Mouse (Mus musculus): ENCODE measurements at regions not wholly inside any gene's neighbourhood (a gene's known extent, or its start where the extent isn't known, plus 50 kb on each side); places are given as distances from the start of the nearest gene placed in this dataset.

DNA sequence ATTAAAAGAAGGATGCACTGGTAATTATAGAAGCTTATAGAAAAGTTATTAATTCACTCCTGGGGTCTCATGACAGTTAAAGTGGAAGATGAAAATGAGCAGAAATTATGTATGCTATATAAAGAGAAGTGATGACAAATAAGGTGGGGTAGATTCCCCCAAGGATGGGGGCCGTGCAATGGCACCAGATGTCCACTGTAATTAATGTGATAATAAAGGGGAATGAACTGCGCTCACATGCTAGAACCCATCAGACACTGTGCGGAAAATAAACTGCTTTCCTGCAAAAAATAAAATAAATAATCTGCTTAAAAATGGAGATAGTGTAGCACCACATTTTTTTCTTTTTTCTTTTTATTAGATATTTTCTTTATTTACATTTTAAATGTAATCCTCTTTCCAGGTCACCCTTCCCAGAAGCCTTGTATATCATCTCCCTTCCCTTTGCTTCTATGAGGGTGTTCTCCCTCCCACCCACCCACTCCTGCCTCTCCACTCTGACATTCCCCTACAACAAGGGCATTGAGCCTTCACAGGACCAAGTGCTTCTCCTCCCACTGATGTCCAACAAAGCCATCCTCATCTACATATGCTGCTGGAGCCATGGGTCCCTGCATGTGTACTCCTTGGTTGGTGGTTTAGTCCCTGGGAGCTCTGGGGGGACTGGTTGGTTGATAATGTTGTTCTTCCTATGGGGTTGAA lies 934.0 kb upstream of the Pcdh20 start:
- WGBS = 49% methylated on average over 3 of the region's 3 CpGs
- Histone ChIP-seq H3K9ac (replicated peaks; ENCODE audit: low read length) (no peak overlapping the region), H3K4me3 (ENCODE audit: low read length) (no peak overlapping the region), H3K9me3 (ENCODE audit: low read length) (no peaks in the 10 kb centered on the region), H3K4me2 (ENCODE audit: low read depth, low read length) (no peak overlapping the region), H3K4me1 (ENCODE audit: insufficient read depth, low read length) (no peaks in the 10 kb centered on the region), H3K27ac (no peak overlapping the region), H3K36me3 (ENCODE audit: insufficient read depth, low read length) (no peaks in the 10 kb centered on the region), H3K27me3 (ENCODE audit: insufficient read depth, low read length) (no peaks in the 10 kb centered on the region)
- ATAC-seq (no peak), DNase-seq (ENCODE audit: low spot score) (no peak)
- no peak for TF ChIP-seq CTCF (IDR thresholded peaks at IDR 0.05; ENCODE audit: low read depth)

DNA sequence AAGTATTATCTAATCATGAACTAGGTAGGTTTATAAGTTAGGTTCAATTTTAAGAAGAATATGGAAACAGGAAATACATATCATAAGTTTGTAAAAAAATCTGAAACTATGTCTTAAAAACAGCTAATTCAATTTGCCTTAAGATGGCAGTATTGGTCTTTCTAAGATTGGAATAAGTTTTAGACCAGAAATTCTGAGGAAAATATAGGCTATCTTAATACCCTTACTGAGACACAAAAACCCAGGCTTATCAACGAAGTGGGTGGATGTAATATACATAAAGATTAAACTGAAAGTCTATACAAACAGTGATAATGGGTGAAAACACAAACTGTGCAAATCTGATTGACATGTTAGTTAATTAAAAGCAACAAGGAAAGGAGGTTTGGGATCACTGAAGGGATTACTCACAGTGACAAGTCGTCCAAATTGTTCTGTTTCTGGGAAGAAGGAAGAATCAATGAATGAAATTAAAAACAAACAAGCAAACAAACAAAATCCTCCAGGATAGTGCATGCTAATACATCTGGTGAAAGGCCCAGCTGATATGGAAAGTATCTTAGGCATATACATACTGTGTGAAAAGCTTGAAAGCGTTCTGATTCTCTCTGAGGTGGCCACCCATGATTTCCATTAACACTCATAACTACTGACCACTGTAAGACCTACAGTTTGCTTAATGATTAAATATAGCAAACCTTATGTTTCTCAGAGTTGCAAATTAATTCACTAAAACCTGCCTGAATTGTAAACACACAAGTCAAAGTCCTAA lies 931.6 kb upstream of the Pcdh20 start:
- H3K9ac ChIP-seq (replicated peaks; ENCODE audit: low read length) = no peak overlapping the region
- H3K4me3 ChIP-seq (ENCODE audit: low read length) = no peak overlapping the region
- no peaks in the 10 kb centered on the region for H3K27me3 ChIP-seq (ENCODE audit: insufficient read depth, low read length)
- peak; percentile 41 for TF ChIP-seq CTCF (IDR thresholded peaks at IDR 0.05; ENCODE audit: low read depth)
- DNase-seq (ENCODE audit: low spot score) (peak; percentile 72), ATAC-seq (no peak)
- H3K4me2 ChIP-seq (ENCODE audit: low read depth, low read length) = no peak overlapping the region
- H3K27ac ChIP-seq = no peak overlapping the region
- H3K9me3 ChIP-seq (ENCODE audit: low read length) = no peaks in the 10 kb centered on the region
- no peaks in the 10 kb centered on the region for H3K36me3 ChIP-seq (ENCODE audit: insufficient read depth, low read length)
- no peaks in the 10 kb centered on the region for H3K4me1 ChIP-seq (ENCODE audit: insufficient read depth, low read length)
- WGBS = 38% methylated on average over 3 of the region's 3 CpGs

DNA sequence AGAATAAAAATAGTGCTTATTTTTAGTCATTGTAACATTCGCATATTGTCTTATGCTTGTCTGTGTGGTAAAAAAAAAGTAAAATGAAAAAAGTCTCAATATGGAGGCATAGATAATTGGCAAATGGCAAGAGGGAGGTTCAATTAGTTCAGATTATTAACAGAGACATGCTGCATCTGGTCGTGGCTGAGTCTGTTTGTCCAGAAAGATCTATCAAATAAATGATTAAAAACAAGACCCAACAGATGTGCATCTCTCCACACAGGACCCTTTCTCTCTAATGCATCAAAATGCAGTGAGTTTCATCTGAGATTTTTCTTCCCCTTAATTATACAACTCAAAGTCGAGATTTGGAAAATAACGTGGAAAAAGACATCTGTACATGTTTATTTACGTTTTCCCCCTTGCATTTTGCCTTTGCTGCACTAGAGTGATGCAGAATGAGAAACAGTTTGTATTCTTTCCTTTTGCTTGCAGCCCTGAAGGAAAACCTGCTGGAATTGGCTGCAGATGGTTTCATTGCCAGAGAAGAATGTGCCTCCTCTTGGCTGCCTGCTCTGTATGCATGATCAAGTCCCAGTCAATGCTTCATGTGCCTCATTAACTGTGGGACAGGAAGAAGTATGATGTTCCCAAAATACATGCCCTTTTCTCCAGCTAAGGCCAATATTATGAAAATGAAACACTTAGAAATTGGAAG lies 886.0 kb upstream of the Pcdh20 start:
- no peak for ATAC-seq
- H3K9ac ChIP-seq (replicated peaks; ENCODE audit: low read length) = no peak overlapping the region
- no peak overlapping the region for H3K27ac ChIP-seq
- no peak overlapping the region for H3K4me2 ChIP-seq (ENCODE audit: low read depth, low read length)
- TF ChIP-seq CTCF (IDR thresholded peaks at IDR 0.05; ENCODE audit: low read depth) = no peak
- H3K9me3 ChIP-seq (ENCODE audit: low read length) = no peaks in the 10 kb centered on the region
- no peak overlapping the region for H3K4me3 ChIP-seq (ENCODE audit: low read length)
- no peaks in the 10 kb centered on the region for H3K4me1 ChIP-seq (ENCODE audit: insufficient read depth, low read length)
- H3K27me3 ChIP-seq (ENCODE audit: insufficient read depth, low read length) = no peaks in the 10 kb centered on the region
- 40% methylated on average over 5 of the region's 5 CpGs for WGBS
- H3K36me3 ChIP-seq (ENCODE audit: insufficient read depth, low read length) = no peaks in the 10 kb centered on the region
- DNase-seq (ENCODE audit: low spot score) = peak; percentile 49

DNA sequence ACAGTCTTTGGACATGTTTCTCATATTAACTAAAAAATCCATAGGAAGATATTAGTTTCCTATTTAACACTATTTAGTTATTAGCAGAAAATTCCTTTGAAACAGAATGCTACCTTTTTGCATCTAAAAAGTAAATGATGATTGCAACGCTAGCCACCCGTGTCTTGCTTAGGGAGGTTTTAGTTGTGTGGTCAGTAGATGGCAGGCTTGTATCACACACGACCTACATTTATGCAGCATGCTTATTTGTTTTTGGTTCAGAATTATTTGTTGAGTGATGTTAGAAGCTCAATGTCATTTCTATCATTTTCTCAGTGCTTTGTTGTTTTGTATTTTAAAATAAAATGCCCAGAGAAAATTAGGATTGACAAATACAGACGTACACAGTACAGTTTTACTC lies 876.8 kb upstream of the Pcdh20 start:
- no peaks in the 10 kb centered on the region for H3K27me3 ChIP-seq (ENCODE audit: insufficient read depth, low read length)
- peak; percentile 76 for TF ChIP-seq CTCF (IDR thresholded peaks at IDR 0.05; ENCODE audit: low read depth)
- no peaks in the 10 kb centered on the region for H3K4me1 ChIP-seq (ENCODE audit: insufficient read depth, low read length)
- H3K36me3 ChIP-seq (ENCODE audit: insufficient read depth, low read length) = no peaks in the 10 kb centered on the region
- H3K9me3 ChIP-seq (ENCODE audit: low read length) = no peaks in the 10 kb centered on the region
- no peak overlapping the region for H3K9ac ChIP-seq (replicated peaks; ENCODE audit: low read length)
- DNase-seq (ENCODE audit: low spot score) = peak; percentile 74
- H3K4me2 ChIP-seq (ENCODE audit: low read depth, low read length) = no peak overlapping the region
- no peak for ATAC-seq
- H3K4me3 ChIP-seq (ENCODE audit: low read length) = no peak overlapping the region
- no peak overlapping the region for H3K27ac ChIP-seq
- WGBS = 39% methylated on average over 4 of the region's 4 CpGs

DNA sequence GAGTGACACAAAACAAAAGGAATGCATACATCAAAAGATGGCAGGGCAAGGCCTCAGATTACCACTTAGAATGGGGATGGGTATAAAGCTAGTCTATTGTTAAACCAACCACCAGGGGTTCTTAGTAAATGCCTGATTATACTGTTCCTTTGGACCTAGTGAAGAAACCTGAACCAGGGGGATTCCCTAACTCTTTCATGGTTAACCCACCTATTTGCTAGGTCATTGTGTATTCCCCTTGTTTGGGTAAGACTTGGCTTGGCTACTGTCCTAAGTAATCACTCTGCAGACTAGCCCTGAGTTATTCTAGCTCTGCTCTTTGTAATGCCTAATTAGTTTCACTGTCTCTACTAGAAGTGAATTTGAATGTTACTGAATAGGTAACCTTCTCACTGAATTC lies 853.9 kb upstream of the Pcdh20 start:
- Histone ChIP-seq H3K9ac (replicated peaks; ENCODE audit: low read length) (no peak overlapping the region), H3K9me3 (ENCODE audit: low read length) (no peaks in the 10 kb centered on the region), H3K27ac (no peak overlapping the region), H3K4me3 (ENCODE audit: low read length) (no peak overlapping the region), H3K4me2 (ENCODE audit: low read depth, low read length) (no peak overlapping the region), H3K36me3 (ENCODE audit: insufficient read depth, low read length) (no peaks in the 10 kb centered on the region), H3K4me1 (ENCODE audit: insufficient read depth, low read length) (no peaks in the 10 kb centered on the region), H3K27me3 (ENCODE audit: insufficient read depth, low read length) (no peaks in the 10 kb centered on the region)
- DNase-seq (ENCODE audit: low spot score) = no peak
- TF ChIP-seq CTCF (IDR thresholded peaks at IDR 0.05; ENCODE audit: low read depth) = no peak
- ATAC-seq = no peak

DNA sequence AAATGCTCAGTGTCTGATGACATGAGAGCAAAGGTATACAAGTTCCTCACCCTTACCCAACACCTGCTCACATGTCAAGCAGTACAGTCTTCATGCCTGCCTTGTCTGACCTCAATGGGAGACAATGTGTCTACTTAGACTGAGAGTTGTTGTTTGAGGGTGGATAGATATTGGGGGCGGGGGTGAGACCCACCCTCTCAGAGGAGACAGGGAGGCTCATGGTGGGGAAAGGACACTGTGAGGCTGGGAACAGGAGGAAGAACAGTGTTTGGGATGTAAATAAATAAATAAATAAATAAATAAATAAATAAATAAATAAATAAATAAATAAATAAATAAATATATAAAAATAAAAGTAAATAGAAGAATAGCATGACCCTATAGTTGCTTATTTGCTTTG lies 837.3 kb upstream of the Pcdh20 start:
- Histone ChIP-seq H3K27ac (no peak overlapping the region), H3K36me3 (ENCODE audit: insufficient read depth, low read length) (no peaks in the 10 kb centered on the region), H3K27me3 (ENCODE audit: insufficient read depth, low read length) (no peaks in the 10 kb centered on the region), H3K9me3 (ENCODE audit: low read length) (no peaks in the 10 kb centered on the region), H3K4me3 (ENCODE audit: low read length) (no peak overlapping the region), H3K9ac (replicated peaks; ENCODE audit: low read length) (no peak overlapping the region), H3K4me2 (ENCODE audit: low read depth, low read length) (no peak overlapping the region), H3K4me1 (ENCODE audit: insufficient read depth, low read length) (no peaks in the 10 kb centered on the region)
- ATAC-seq = no peak
- whole genome bisulfite sequencing = 92% methylated on average over 1 of the region's 1 CpGs
- no peak for TF ChIP-seq CTCF (IDR thresholded peaks at IDR 0.05; ENCODE audit: low read depth)
- DNase-seq (ENCODE audit: low spot score) = no peak
